Mouse (Mus musculus): ENCODE measurements at regions not wholly inside any gene's neighbourhood (a gene's known extent, or its start where the extent isn't known, plus 50 kb on each side); places are given as distances from the start of the nearest gene placed in this dataset.

DNA sequence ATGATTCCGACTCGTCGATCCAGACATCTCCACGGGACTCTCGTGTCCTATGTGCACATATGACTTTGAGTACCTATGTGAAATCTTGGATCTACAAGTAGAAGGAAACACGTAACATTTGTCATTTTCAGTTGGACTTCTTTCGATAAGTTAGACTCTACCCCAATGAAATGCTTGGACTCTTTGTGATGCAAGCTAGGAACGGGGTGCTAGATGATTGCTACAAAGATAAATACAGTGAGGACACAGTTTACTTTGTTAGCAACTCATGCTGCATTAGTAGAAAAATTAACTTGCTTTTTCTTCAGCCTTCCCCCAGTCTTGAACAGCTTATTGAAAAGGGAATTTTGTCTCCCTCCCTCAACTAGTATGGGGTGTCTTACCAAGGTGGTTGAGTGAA, 81.2 kb upstream of the Eef1e1 start:
- no peaks in the 10 kb centered on the region for H3K36me3 ChIP-seq
- no peak overlapping the region for H3K27ac ChIP-seq
- 82% methylated on average over 8 of the region's 8 CpGs for WGBS
- H3K9ac ChIP-seq, result no peak overlapping the region
- no peak overlapping the region for H3K4me2 ChIP-seq
- H3K27me3 ChIP-seq, result no peaks in the 10 kb centered on the region
- no peaks in the 10 kb centered on the region for H3K4me1 ChIP-seq
- H3K9me3 ChIP-seq, result no peaks in the 10 kb centered on the region
- ATAC-seq (ENCODE audit: borderline replicate concordance, extremely low read depth, low FRiP score, low TSS enrichment), result no peak
- no peak overlapping the region for H3K4me3 ChIP-seq

GRCm38 (mm10) chr13:38736361-38737035, 77.6 kb upstream of the Eef1e1 start:
- H3K9ac ChIP-seq, result no peak overlapping the region
- no peak for ATAC-seq (ENCODE audit: borderline replicate concordance, extremely low read depth, low FRiP score, low TSS enrichment)

GRCm38 (mm10) chr13:38735294-38735693, 76.4 kb upstream of the Eef1e1 start:
- Histone ChIP-seq H3K27me3 (no peaks in the 10 kb centered on the region), H3K4me1 (no peaks in the 10 kb centered on the region), H3K9ac (no peak overlapping the region), H3K36me3 (no peaks in the 10 kb centered on the region), H3K9me3 (no peaks in the 10 kb centered on the region), H3K4me3 (no peak overlapping the region), H3K4me2 (no peak overlapping the region), H3K27ac (no peak overlapping the region)
- no peak for ATAC-seq (ENCODE audit: borderline replicate concordance, extremely low read depth, low FRiP score, low TSS enrichment)
- WGBS, result 68% methylated on average over 6 of the region's 6 CpGs

More at GRCm38 (mm10) chr13:38736361-38737035, 77.6 kb upstream of the Eef1e1 start:
- H3K27ac ChIP-seq, result no peak overlapping the region
- H3K4me2 ChIP-seq, result no peak overlapping the region
- no peak overlapping the region for H3K4me3 ChIP-seq
- H3K27me3 ChIP-seq, result no peaks in the 10 kb centered on the region
- no peaks in the 10 kb centered on the region for H3K4me1 ChIP-seq
- H3K36me3 ChIP-seq, result no peaks in the 10 kb centered on the region
- 83% methylated on average over 4 of the region's 4 CpGs for WGBS
- no peaks in the 10 kb centered on the region for H3K9me3 ChIP-seq

DNA sequence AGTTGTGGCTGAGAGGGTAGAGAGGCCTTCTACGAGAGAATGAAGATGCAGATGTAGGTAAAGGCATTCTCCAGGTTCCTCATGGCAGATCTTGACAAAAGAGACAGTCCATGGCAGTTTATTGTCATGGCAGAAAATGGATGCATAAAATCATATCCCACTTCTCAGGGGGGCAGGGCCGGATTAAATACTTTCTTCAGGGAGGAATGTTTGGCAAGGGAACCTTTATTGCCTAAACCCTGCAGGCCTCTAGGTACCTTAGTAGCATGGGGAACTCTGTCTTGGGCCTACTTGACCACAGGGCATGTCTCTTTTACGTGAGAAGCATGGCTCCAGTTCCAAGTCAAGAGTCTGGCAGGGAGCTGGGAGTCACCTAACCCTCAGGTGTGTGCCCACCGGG, 74.4 kb upstream of the Eef1e1 start:
- no peak overlapping the region for H3K9ac ChIP-seq
- no peaks in the 10 kb centered on the region for H3K27me3 ChIP-seq
- ATAC-seq (ENCODE audit: borderline replicate concordance, extremely low read depth, low FRiP score, low TSS enrichment), result no peak
- no peaks in the 10 kb centered on the region for H3K4me1 ChIP-seq
- H3K27ac ChIP-seq, result no peak overlapping the region
- no peaks in the 10 kb centered on the region for H3K9me3 ChIP-seq
- no peaks in the 10 kb centered on the region for H3K36me3 ChIP-seq
- WGBS, result 84% methylated on average over 4 of the region's 4 CpGs
- H3K4me3 ChIP-seq, result no peak overlapping the region
- H3K4me2 ChIP-seq, result no peak overlapping the region

GRCm38 (mm10) chr13:38725452-38725851, 66.6 kb upstream of the Eef1e1 start:
- Histone ChIP-seq H3K4me3 (no peak overlapping the region), H3K36me3 (no peaks in the 10 kb centered on the region), H3K27ac (no peak overlapping the region), H3K4me2 (no peak overlapping the region), H3K9me3 (no peaks in the 10 kb centered on the region), H3K27me3 (no peaks in the 10 kb centered on the region), H3K9ac (no peak overlapping the region), H3K4me1 (no peaks in the 10 kb centered on the region)
- no peak for ATAC-seq (ENCODE audit: borderline replicate concordance, extremely low read depth, low FRiP score, low TSS enrichment)
- WGBS, result 87% methylated on average over 4 of the region's 4 CpGs

GRCm38 (mm10) chr13:38721166-38721565, 62.3 kb upstream of the Eef1e1 start:
- H3K27me3 ChIP-seq, result no peaks in the 10 kb centered on the region
- 93% methylated on average over 3 of the region's 3 CpGs for WGBS
- no peak overlapping the region for H3K4me2 ChIP-seq
- no peak overlapping the region for H3K4me3 ChIP-seq
- H3K36me3 ChIP-seq, result no peaks in the 10 kb centered on the region
- H3K4me1 ChIP-seq, result no peaks in the 10 kb centered on the region
- no peaks in the 10 kb centered on the region for H3K9me3 ChIP-seq
- H3K27ac ChIP-seq, result no peak overlapping the region
- no peak overlapping the region for H3K9ac ChIP-seq
- no peak for ATAC-seq (ENCODE audit: borderline replicate concordance, extremely low read depth, low FRiP score, low TSS enrichment)

DNA sequence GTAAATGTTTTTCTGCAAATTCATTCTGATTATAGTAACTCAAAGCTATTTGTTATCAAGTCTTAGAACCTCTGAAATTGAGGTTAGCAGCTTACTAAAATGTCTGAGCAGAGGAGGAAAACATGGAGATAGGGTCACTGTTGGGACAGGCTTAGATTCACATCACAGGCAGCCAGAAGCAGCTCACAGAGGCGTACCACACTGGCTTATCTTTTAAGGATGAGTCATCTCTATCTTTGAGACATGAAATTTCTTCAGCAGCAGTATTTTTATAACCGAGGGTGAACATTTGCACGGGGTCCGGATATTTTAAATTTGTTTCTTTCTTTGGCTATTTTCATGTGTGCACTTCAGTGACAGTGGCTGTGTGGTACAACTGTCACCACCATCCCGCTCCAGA, 56.0 kb upstream of the Eef1e1 start:
- Histone ChIP-seq H3K4me2 (no peak overlapping the region), H3K4me3 (no peak overlapping the region), H3K27ac (no peak overlapping the region), H3K9ac (no peak overlapping the region), H3K9me3 (no peaks in the 10 kb centered on the region), H3K27me3 (no peaks in the 10 kb centered on the region), H3K36me3 (no peaks in the 10 kb centered on the region), H3K4me1 (no peaks in the 10 kb centered on the region)
- WGBS, result 79% methylated on average over 5 of the region's 5 CpGs
- no peak for ATAC-seq (ENCODE audit: borderline replicate concordance, extremely low read depth, low FRiP score, low TSS enrichment)
